Mouse (Mus musculus): ENCODE measurements around the gene Olfr74. TPM values are rescaled to one million over a fixed set of nuclear protein-coding genes. Genes with fewer than 3 reads are reported as not detected.
"Not testable (repeated sequence)": the region's sequence is repeated elsewhere in the genome, so short reads cannot be mapped to it uniquely, and the experiment has no call there.

The Olfr74 gene
- polyA plus RNA-seq (2015; fragmentation: Nextera tagmentation; extraction: Ambion mirVana) = not detected in 2 replicates

- Histone ChIP-seq H3K36me3 (ENCODE audit: control insufficient read depth, insufficient read depth) (no peaks in the 10 kb centered on the region), H3K27me3 (ENCODE audit: control insufficient read depth, insufficient read depth, low read depth, low read length) (no peaks in the 10 kb centered on the region), H3K9ac (ENCODE audit: low read depth, low read length) (no peak within 1 kb of the TSS), H3K4me2 (ENCODE audit: low read depth, low read length) (no peak within 1 kb of the TSS), H3K9me3 (replicated peaks; ENCODE audit: control insufficient read depth, low read length) (no peaks in the 10 kb centered on the region), H3K27ac (ENCODE audit: low read length) (no peak within 1 kb of the TSS), H3K4me1 (ENCODE audit: control insufficient read depth, low read depth, low read length) (no peaks in the 10 kb centered on the region), H3K4me3 (ENCODE audit: low read depth, low read length) (no peak within 1 kb of the TSS)
- no peak for ATAC-seq (ENCODE audit: low read depth)
- 44% methylated on average over 3 of the region's 3 CpGs for WGBS (ENCODE audit: insufficient replicate concordance)
Observed at GRCm38 (mm10) chr2:87974563-87974962, at the start of gene Olfr74. TSS of gene Olfr74 (minus strand) at chr2:87974663.

GRCm38 (mm10) chr2:88022474-88022873 is 48.0 kb upstream of the Olfr74 start, which contains the start of gene Olfr1161:
TSS of gene Olfr1161 (plus strand) at chr2:88022774.
- not testable (repeated sequence) for H3K9me3 ChIP-seq (replicated peaks; ENCODE audit: control insufficient read depth, low read length); H3K27me3 ChIP-seq (ENCODE audit: control insufficient read depth, insufficient read depth, low read depth, low read length); H3K36me3 ChIP-seq (ENCODE audit: control insufficient read depth, insufficient read depth); H3K4me3 ChIP-seq (ENCODE audit: low read depth, low read length); H3K4me1 ChIP-seq (ENCODE audit: control insufficient read depth, low read depth, low read length); ATAC-seq (ENCODE audit: low read depth); H3K4me2 ChIP-seq (ENCODE audit: low read depth, low read length); H3K9ac ChIP-seq (ENCODE audit: low read depth, low read length); H3K27ac ChIP-seq (ENCODE audit: low read length)
- 57% methylated on average over 1 of the region's 1 CpGs for WGBS (ENCODE audit: insufficient replicate concordance)

- Histone ChIP-seq H3K4me1 (ENCODE audit: control insufficient read depth, low read depth, low read length) (no peaks in the 10 kb centered on the region), H3K4me2 (ENCODE audit: low read depth, low read length) (no peak within 1 kb of the TSS), H3K27me3 (ENCODE audit: control insufficient read depth, insufficient read depth, low read depth, low read length) (no peaks in the 10 kb centered on the region), H3K4me3 (ENCODE audit: low read depth, low read length) (no peak within 1 kb of the TSS), H3K27ac (ENCODE audit: low read length) (no peak within 1 kb of the TSS), H3K9me3 (replicated peaks; ENCODE audit: control insufficient read depth, low read length) (no peaks in the 10 kb centered on the region), H3K9ac (ENCODE audit: low read depth, low read length) (no peak within 1 kb of the TSS), H3K36me3 (ENCODE audit: control insufficient read depth, insufficient read depth) (no peaks in the 10 kb centered on the region)
- ATAC-seq (ENCODE audit: low read depth) = peak; percentile 80
Observed at GRCm38 (mm10) chr2:88007515-88008318, 33.3 kb upstream of the Olfr74 start, which contains the start of gene Olfr1160. TSS of gene Olfr1160 (minus strand) at chr2:88008268.

- no peaks in the 10 kb centered on the region for H3K36me3 ChIP-seq (ENCODE audit: control insufficient read depth, insufficient read depth)
- no peak within 1 kb of the TSS for H3K27ac ChIP-seq (ENCODE audit: low read length)
- H3K27me3 ChIP-seq (ENCODE audit: control insufficient read depth, insufficient read depth, low read depth, low read length) = no peaks in the 10 kb centered on the region
- no peaks in the 10 kb centered on the region for H3K9me3 ChIP-seq (replicated peaks; ENCODE audit: control insufficient read depth, low read length)
- H3K4me2 ChIP-seq (ENCODE audit: low read depth, low read length) = no peak within 1 kb of the TSS
- ATAC-seq (ENCODE audit: low read depth) = no peak
- no peak within 1 kb of the TSS for H3K9ac ChIP-seq (ENCODE audit: low read depth, low read length)
- H3K4me3 ChIP-seq (ENCODE audit: low read depth, low read length) = no peak within 1 kb of the TSS
- no peaks in the 10 kb centered on the region for H3K4me1 ChIP-seq (ENCODE audit: control insufficient read depth, low read depth, low read length)
Observed at GRCm38 (mm10) chr2:87989813-87990212, 15.3 kb upstream of the Olfr74 start, which contains the start of gene Olfr1158. TSS of gene Olfr1158 (plus strand) at chr2:87990113.

- no peak for ATAC-seq (ENCODE audit: low read depth)
- Histone ChIP-seq H3K27me3 (ENCODE audit: control insufficient read depth, insufficient read depth, low read depth, low read length) (no peaks in the 10 kb centered on the region), H3K9me3 (replicated peaks; ENCODE audit: control insufficient read depth, low read length) (no peaks in the 10 kb centered on the region), H3K9ac (ENCODE audit: low read depth, low read length) (no peak within 1 kb of the TSS), H3K27ac (ENCODE audit: low read length) (no peak within 1 kb of the TSS), H3K4me1 (ENCODE audit: control insufficient read depth, low read depth, low read length) (no peaks in the 10 kb centered on the region), H3K4me3 (ENCODE audit: low read depth, low read length) (no peak within 1 kb of the TSS), H3K4me2 (ENCODE audit: low read depth, low read length) (no peak within 1 kb of the TSS), H3K36me3 (ENCODE audit: control insufficient read depth, insufficient read depth) (no peaks in the 10 kb centered on the region)
- WGBS (ENCODE audit: insufficient replicate concordance) = 88% methylated on average over 4 of the region's 4 CpGs
Observed at GRCm38 (mm10) chr2:87968199-87968598, 6.3 kb downstream of the Olfr74 start, which contains the start of gene Olfr1157. TSS of gene Olfr1157 (minus strand) at chr2:87968299.

GRCm38 (mm10) chr2:87953000-87953399 is 21.5 kb downstream of the Olfr74 start, which contains the start of gene Olfr1156:
TSS of gene Olfr1156 (minus strand) at chr2:87953100.
- Histone ChIP-seq H3K27me3 (ENCODE audit: control insufficient read depth, insufficient read depth, low read depth, low read length) (no peaks in the 10 kb centered on the region), H3K4me1 (ENCODE audit: control insufficient read depth, low read depth, low read length) (no peaks in the 10 kb centered on the region), H3K9me3 (replicated peaks; ENCODE audit: control insufficient read depth, low read length) (no peaks in the 10 kb centered on the region), H3K4me3 (ENCODE audit: low read depth, low read length) (no peak within 1 kb of the TSS), H3K4me2 (ENCODE audit: low read depth, low read length) (no peak within 1 kb of the TSS), H3K36me3 (ENCODE audit: control insufficient read depth, insufficient read depth) (no peaks in the 10 kb centered on the region), H3K9ac (ENCODE audit: low read depth, low read length) (no peak within 1 kb of the TSS), H3K27ac (ENCODE audit: low read length) (no peak within 1 kb of the TSS)
- ATAC-seq (ENCODE audit: low read depth) = no peak

- no peak for ATAC-seq (ENCODE audit: low read depth)
- no peaks in the 10 kb centered on the region for H3K4me1 ChIP-seq (ENCODE audit: control insufficient read depth, low read depth, low read length)
- H3K9me3 ChIP-seq (replicated peaks; ENCODE audit: control insufficient read depth, low read length) = no peaks in the 10 kb centered on the region
- H3K36me3 ChIP-seq (ENCODE audit: control insufficient read depth, insufficient read depth) = no peaks in the 10 kb centered on the region
- H3K27ac ChIP-seq (ENCODE audit: low read length) = no peak within 1 kb of the TSS
- H3K27me3 ChIP-seq (ENCODE audit: control insufficient read depth, insufficient read depth, low read depth, low read length) = no peaks in the 10 kb centered on the region
- H3K4me3 ChIP-seq (ENCODE audit: low read depth, low read length) = no peak within 1 kb of the TSS
- H3K4me2 ChIP-seq (ENCODE audit: low read depth, low read length) = no peak within 1 kb of the TSS
- H3K9ac ChIP-seq (ENCODE audit: low read depth, low read length) = no peak within 1 kb of the TSS
- WGBS (ENCODE audit: insufficient replicate concordance) = 69% methylated on average over 1 of the region's 1 CpGs
Observed at GRCm38 (mm10) chr2:87945037-87945436, 29.4 kb downstream of the Olfr74 start, which contains the start of gene Olfr1155. TSS of gene Olfr1155 (minus strand) at chr2:87945137.

Other genes starting within 250 kb of the Olfr74 start
- gene Olfr1138, start 234.7 kb downstream of the Olfr74 start, polyA plus RNA-seq (2015; fragmentation: Nextera tagmentation; extraction: Ambion mirVana) = not detected in 2 replicates
- not detected in 2 replicates for gene Olfr1140, start 230.9 kb downstream of the Olfr74 start, polyA plus RNA-seq (2015; fragmentation: Nextera tagmentation; extraction: Ambion mirVana)
- gene Olfr1141, start 220.7 kb downstream of the Olfr74 start, polyA plus RNA-seq (2015; fragmentation: Nextera tagmentation; extraction: Ambion mirVana) = not detected in 2 replicates
- gene Olfr152, start 195.2 kb downstream of the Olfr74 start, polyA plus RNA-seq (2015; fragmentation: Nextera tagmentation; extraction: Ambion mirVana) = not detected in 2 replicates
- gene Olfr1143, start 174.1 kb downstream of the Olfr74 start, polyA plus RNA-seq (2015; fragmentation: Nextera tagmentation; extraction: Ambion mirVana) = not detected in 2 replicates
- not detected in 2 replicates for gene Olfr1145, start 164.8 kb downstream of the Olfr74 start, polyA plus RNA-seq (2015; fragmentation: Nextera tagmentation; extraction: Ambion mirVana)
- not detected in 2 replicates for gene Olfr1148, start 144.1 kb downstream of the Olfr74 start, polyA plus RNA-seq (2015; fragmentation: Nextera tagmentation; extraction: Ambion mirVana)
- not detected in 2 replicates for gene Olfr1150-ps1, start 130.7 kb downstream of the Olfr74 start, polyA plus RNA-seq (2015; fragmentation: Nextera tagmentation; extraction: Ambion mirVana)
- not detected in 2 replicates for gene Olfr1151, start 118.8 kb downstream of the Olfr74 start, polyA plus RNA-seq (2015; fragmentation: Nextera tagmentation; extraction: Ambion mirVana)
- not detected in 2 replicates for gene Olfr1152, start 108.2 kb downstream of the Olfr74 start, polyA plus RNA-seq (2015; fragmentation: Nextera tagmentation; extraction: Ambion mirVana)
- not detected in 2 replicates for gene Olfr1153, start 79.7 kb downstream of the Olfr74 start, polyA plus RNA-seq (2015; fragmentation: Nextera tagmentation; extraction: Ambion mirVana)
- not detected in 2 replicates for gene Olfr1154, start 69.5 kb downstream of the Olfr74 start, polyA plus RNA-seq (2015; fragmentation: Nextera tagmentation; extraction: Ambion mirVana)
- not detected in 2 replicates for gene Olfr1155, start 29.5 kb downstream of the Olfr74 start, polyA plus RNA-seq (2015; fragmentation: Nextera tagmentation; extraction: Ambion mirVana)
- gene Olfr1156, start 21.6 kb downstream of the Olfr74 start, polyA plus RNA-seq (2015; fragmentation: Nextera tagmentation; extraction: Ambion mirVana) = not detected in 2 replicates
- not detected in 2 replicates for gene Olfr1157, start 6.4 kb downstream of the Olfr74 start, polyA plus RNA-seq (2015; fragmentation: Nextera tagmentation; extraction: Ambion mirVana)
- gene Olfr1158, start 15.4 kb upstream of the Olfr74 start, polyA plus RNA-seq (2015; fragmentation: Nextera tagmentation; extraction: Ambion mirVana) = not detected in 2 replicates
- not detected in 2 replicates for gene Olfr1160, start 33.6 kb upstream of the Olfr74 start, polyA plus RNA-seq (2015; fragmentation: Nextera tagmentation; extraction: Ambion mirVana)
- gene Olfr1161, start 48.1 kb upstream of the Olfr74 start, polyA plus RNA-seq (2015; fragmentation: Nextera tagmentation; extraction: Ambion mirVana) = not detected in 2 replicates
- not detected in 2 replicates for gene Olfr73, start 63.0 kb upstream of the Olfr74 start, polyA plus RNA-seq (2015; fragmentation: Nextera tagmentation; extraction: Ambion mirVana)
- not detected in 2 replicates for gene Olfr1162, start 76.5 kb upstream of the Olfr74 start, polyA plus RNA-seq (2015; fragmentation: Nextera tagmentation; extraction: Ambion mirVana)
- gene Olfr1163, start 97.2 kb upstream of the Olfr74 start, polyA plus RNA-seq (2015; fragmentation: Nextera tagmentation; extraction: Ambion mirVana) = not detected in 2 replicates
- gene Olfr1164, start 119.3 kb upstream of the Olfr74 start, polyA plus RNA-seq (2015; fragmentation: Nextera tagmentation; extraction: Ambion mirVana) = not detected in 2 replicates
- not detected in 2 replicates for gene Olfr1166, start 153.6 kb upstream of the Olfr74 start, polyA plus RNA-seq (2015; fragmentation: Nextera tagmentation; extraction: Ambion mirVana)
- gene Olfr1167, start 180.5 kb upstream of the Olfr74 start, polyA plus RNA-seq (2015; fragmentation: Nextera tagmentation; extraction: Ambion mirVana) = not detected in 2 replicates
- not detected in 2 replicates for gene Olfr1168, start 207.2 kb upstream of the Olfr74 start, polyA plus RNA-seq (2015; fragmentation: Nextera tagmentation; extraction: Ambion mirVana)